Comparison of ENCODE assay signal across 16 mouse cellular contexts in genomic region chr2:163663930-163664329, GRCm38 (mm10). TPM values are rescaled to one million over a fixed set of nuclear protein-coding genes. Genes with fewer than 3 reads are reported as not detected.
DNase-seq lines count a peak whose midpoint lies in the region; ATAC-seq and TF ChIP-seq lines count a peak whose summit lies in the region.
"Had no signal": no experiment of that assay in that cellular context is flagged by ENCODE, and none has a peak within 500 bp of the region (broad histone marks: within the 10 kb centered on the region; RNA-seq: fewer than 3 reads in every experiment).

No protein-coding gene starts in this region.

- no peak overlapping the region for H3K4me3 ChIP-seq in intestine, embryonic 15.5 days (replicated peaks)
- no peak overlapping the region for H3K4me3 ChIP-seq in intestine, embryonic 16.5 days (ENCODE audit: low read length)
- no peak overlapping the region for H3K4me3 ChIP-seq in cortical plate, adult 2 months (ENCODE audit: insufficient read depth, low read length)
- no peak overlapping the region for H3K4me3 ChIP-seq in hindbrain, embryonic 14.5 days (replicated peaks; ENCODE audit: low read length)
- H3K4me3 ChIP-seq in midbrain, embryonic 14.5 days (replicated peaks; ENCODE audit: low read depth, low read length): no peak overlapping the region
- H3K4me3 ChIP-seq: forebrain, embryonic 12.5 days; kidney, embryonic 15.5 days; limb, embryonic 13.5 days had no signal

- H3K27ac ChIP-seq in intestine, embryonic 15.5 days: 0 out of 2 replicates have a peak overlapping the region, but pooled peaks have one; percentile 36
- H3K27ac ChIP-seq in intestine, embryonic 16.5 days (ENCODE audit: low read length): no peak overlapping the region
- peak overlapping the region; percentile 40; the same call in 1 of the 2 replicates for H3K27ac ChIP-seq in cortical plate, adult 2 months (ENCODE audit: insufficient read depth, low read length)
- no peak overlapping the region for H3K27ac ChIP-seq in hindbrain, embryonic 14.5 days
- no peak overlapping the region for H3K27ac ChIP-seq in midbrain, embryonic 14.5 days (replicated peaks; ENCODE audit: low read depth, low read length)
- H3K27ac ChIP-seq: forebrain, embryonic 12.5 days; kidney, embryonic 15.5 days; limb, embryonic 13.5 days; liver, embryonic 14.5 days had no signal

- no peaks in the 10 kb centered on the region for H3K27me3 ChIP-seq in intestine, embryonic 15.5 days (replicated peaks)
- no peaks in the 10 kb centered on the region for H3K27me3 ChIP-seq in intestine, embryonic 16.5 days (replicated peaks; ENCODE audit: control insufficient read depth, insufficient read depth, low read length)
- H3K27me3 ChIP-seq in hindbrain, embryonic 14.5 days (ENCODE audit: control insufficient read depth, insufficient read depth, low read length): no peaks in the 10 kb centered on the region
- no peaks in the 10 kb centered on the region for H3K27me3 ChIP-seq in midbrain, embryonic 14.5 days (ENCODE audit: control insufficient read depth, insufficient read depth, low read length)
- H3K27me3 ChIP-seq: forebrain, embryonic 12.5 days; kidney, embryonic 15.5 days; limb, embryonic 13.5 days had no signal

- no peak overlapping the region for H3K4me2 ChIP-seq in intestine, embryonic 15.5 days (replicated peaks)
- no peak overlapping the region for H3K4me2 ChIP-seq in intestine, embryonic 16.5 days (ENCODE audit: low read depth, low read length)
- no peak overlapping the region for H3K4me2 ChIP-seq in hindbrain, embryonic 14.5 days (replicated peaks)
- no peak overlapping the region for H3K4me2 ChIP-seq in midbrain, embryonic 14.5 days (ENCODE audit: low read length)
- H3K4me2 ChIP-seq: forebrain, embryonic 12.5 days; kidney, embryonic 15.5 days; limb, embryonic 13.5 days had no signal

- no peak for ATAC-seq in intestine, embryonic 15.5 days
- ATAC-seq in intestine, embryonic 16.5 days: no peak
- no peak for ATAC-seq in hindbrain, embryonic 14.5 days (ENCODE audit: low FRiP score)
- ATAC-seq in midbrain, embryonic 14.5 days (ENCODE audit: low FRiP score, low TSS enrichment): no peak
- no peak; the same call in 1 of the 2 replicates for ATAC-seq in granulocyte monocyte progenitor cell, adult 5-6 weeks (replicated peaks; ENCODE audit: poor library complexity, severe bottlenecking)

- no peaks in the 10 kb centered on the region for H3K9me3 ChIP-seq in intestine, embryonic 15.5 days
- H3K9me3 ChIP-seq in intestine, embryonic 16.5 days (ENCODE audit: control insufficient read depth, low read length): no peaks in the 10 kb centered on the region
- no peaks in the 10 kb centered on the region for H3K9me3 ChIP-seq in hindbrain, embryonic 14.5 days (ENCODE audit: control insufficient read depth, low read length)
- H3K9me3 ChIP-seq in midbrain, embryonic 14.5 days (ENCODE audit: control insufficient read depth, low read length): no peaks in the 10 kb centered on the region
- H3K9me3 ChIP-seq: forebrain, embryonic 12.5 days; kidney, embryonic 15.5 days; limb, embryonic 13.5 days had no signal

- TF ChIP-seq CTCF in cortical plate, adult 2 months (IDR thresholded peaks at IDR 0.05; ENCODE audit: extremely low read depth, insufficient read depth, low read length): no peak

- WGBS in intestine, embryonic 15.5 days: 67% methylated on average over 3 of the region's 3 CpGs
- 62% methylated on average over 3 of the region's 3 CpGs for WGBS in intestine, embryonic 16.5 days
- 54% methylated on average over 3 of the region's 3 CpGs for WGBS in hindbrain, embryonic 14.5 days
- WGBS in midbrain, embryonic 14.5 days: 73% methylated on average over 3 of the region's 3 CpGs

- no peak overlapping the region for H3K9ac ChIP-seq in intestine, embryonic 15.5 days
- H3K9ac ChIP-seq in intestine, embryonic 16.5 days (ENCODE audit: low read depth, low read length): no peak overlapping the region
- H3K9ac ChIP-seq in hindbrain, embryonic 14.5 days: no peak overlapping the region
- no peak overlapping the region for H3K9ac ChIP-seq in midbrain, embryonic 14.5 days (replicated peaks; ENCODE audit: low read length)
- H3K9ac ChIP-seq: forebrain, embryonic 12.5 days; kidney, embryonic 15.5 days; limb, embryonic 13.5 days; liver, embryonic 14.5 days had no signal

- no peaks in the 10 kb centered on the region for H3K36me3 ChIP-seq in intestine, embryonic 15.5 days
- no peaks in the 10 kb centered on the region for H3K36me3 ChIP-seq in intestine, embryonic 16.5 days (ENCODE audit: control insufficient read depth, insufficient read depth, low read length)
- H3K36me3 ChIP-seq in hindbrain, embryonic 14.5 days (replicated peaks; ENCODE audit: control insufficient read depth, insufficient read depth): no peaks in the 10 kb centered on the region
- H3K36me3 ChIP-seq in midbrain, embryonic 14.5 days (ENCODE audit: control insufficient read depth, insufficient read depth, low read length): no peaks in the 10 kb centered on the region
- H3K36me3 ChIP-seq: kidney, embryonic 15.5 days; limb, embryonic 13.5 days had no signal

- H3K4me1 ChIP-seq in intestine, embryonic 15.5 days (replicated peaks): 0 out of 2 replicates have a peak, but pooled peaks cover 8% of the 10 kb centered on the region
- peaks cover 9% of the 10 kb centered on the region for H3K4me1 ChIP-seq in intestine, embryonic 16.5 days (ENCODE audit: control insufficient read depth, insufficient read depth, low read length)
- H3K4me1 ChIP-seq in cortical plate, adult 2 months (ENCODE audit: control insufficient read depth, insufficient read depth, low read length): peaks cover 24% of the 10 kb centered on the region
- peaks cover 5% of the 10 kb centered on the region; the same call in 1 of the 2 replicates for H3K4me1 ChIP-seq in hindbrain, embryonic 14.5 days (replicated peaks; ENCODE audit: control insufficient read depth, insufficient read depth, low read length)
- peaks cover 16% of the 10 kb centered on the region for H3K4me1 ChIP-seq in midbrain, embryonic 14.5 days (ENCODE audit: control insufficient read depth, insufficient read depth, low read length)

- peak; percentile 80 for DNase-seq in 3T3-L1 (ENCODE audit: low read depth, low spot score)
- peak; percentile 41 to 51 for DNase-seq in B cell, adult 2 months
- no peak for DNase-seq in hindbrain, embryonic 14.5 days (ENCODE audit: low spot score)
- DNase-seq in midbrain, embryonic 14.5 days: no peak
- DNase-seq: adrenal gland, postnatal 36 days; cerebellum, adult 9-11 months; heart, postnatal 36 days; thymus, adult 18-20 months had no signal

- no peak for TF ChIP-seq POLR2A in cortical plate, adult 2 months (IDR thresholded peaks at IDR 0.05; ENCODE audit: extremely low read depth, insufficient read depth, low read length)

RNA-seq across cellular contexts. Expression of gene Pkig, which starts 5.7 kb away (rescaled TPM):
- polyA plus RNA-seq in intestine, embryonic 15.5 days (2015; fragmentation: Nextera tagmentation; extraction: Ambion mirVana): 113 and 122 TPM in 2 replicates
- 115 and 122 TPM in 2 replicates for polyA plus RNA-seq in intestine, embryonic 16.5 days (2015; fragmentation: Nextera tagmentation; extraction: Ambion mirVana)
- 143 and 146 TPM in 2 replicates for polyA plus RNA-seq in cortical plate, adult 2 months (2012; rRNA removed)
- 107 and 117 TPM in 2 replicates for polyA plus RNA-seq in hindbrain, embryonic 14.5 days (2014; fragmentation: Nextera tagmentation; extraction: Ambion mirVana)
- 115 and 128 TPM in 2 replicates for polyA plus RNA-seq in midbrain, embryonic 14.5 days (2014; fragmentation: Nextera tagmentation; extraction: Ambion mirVana)
- total RNA-seq in granulocyte monocyte progenitor cell, adult 5-6 weeks (2014; fragmentation: Nextera tagmentation): 89.1 and 89.4 TPM in 2 replicates
- 52.2 and 65.1 TPM in 2 replicates for total RNA-seq in granulocyte monocyte progenitor cell, adult 5-6 weeks (2017)

RNA-seq across cellular contexts. Expression of gene Serinc3, which starts 19.0 kb away (rescaled TPM):
- polyA plus RNA-seq in intestine, embryonic 15.5 days (2015; fragmentation: Nextera tagmentation; extraction: Ambion mirVana): 45.3 and 47.1 TPM in 2 replicates
- polyA plus RNA-seq in intestine, embryonic 16.5 days (2015; fragmentation: Nextera tagmentation; extraction: Ambion mirVana): 55.4 and 57.1 TPM in 2 replicates
- polyA plus RNA-seq in cortical plate, adult 2 months (2012; rRNA removed): 209 and 210 TPM in 2 replicates
- polyA plus RNA-seq in hindbrain, embryonic 14.5 days (2014; fragmentation: Nextera tagmentation; extraction: Ambion mirVana): 42.1 and 45.1 TPM in 2 replicates
- polyA plus RNA-seq in midbrain, embryonic 14.5 days (2014; fragmentation: Nextera tagmentation; extraction: Ambion mirVana): 30.9 and 39.3 TPM in 2 replicates
- 505 and 572 TPM in 2 replicates for total RNA-seq in granulocyte monocyte progenitor cell, adult 5-6 weeks (2014; fragmentation: Nextera tagmentation)
- total RNA-seq in granulocyte monocyte progenitor cell, adult 5-6 weeks (2017): 503 and 505 TPM in 2 replicates

Comparison
In these comparisons a context has a peak if more than half of its experiments do, and no peak if none do; other contexts are left out.
1. H3K27ac ChIP-seq: peak in intestine, embryonic 15.5 days (single experiment) and cortical plate, adult 2 months (single experiment); none in intestine, embryonic 16.5 days (single experiment), hindbrain, embryonic 14.5 days (single experiment) and midbrain, embryonic 14.5 days (single experiment).
2. DNase-seq: peak in 3T3-L1 (single experiment) and B cell, adult 2 months (2 of 2); none in hindbrain, embryonic 14.5 days (single experiment) and midbrain, embryonic 14.5 days (single experiment).